Mouse (Mus musculus) embryonic facial prominence, embryonic 15.5 days (tissue): ENCODE results near the gene Abcc12. TPM values are rescaled to one million over a fixed set of nuclear protein-coding genes. Genes with fewer than 3 reads are reported as not detected.

Experiments used
- ATAC-seq: fragments of 200-750 bp; cut with Nextera tagmentation; 2 replicates; pipeline ENCODE4 v1.8.0; 2017; ENCODE audit warnings: low read depth, moderate TSS enrichment; ENCODE audit not compliant: insufficient number of reproducible peaks, low FRiP score, low TSS enrichment
- H3K27ac ChIP-seq: fragments of 300-500 bp; sonication (generic); replicated peaks from 2 replicates; pipeline ENCODE4 v1.5.1; 2015; ENCODE audit warnings: mild to moderate bottlenecking, inconsistent platforms
- H3K27me3 ChIP-seq: fragments of 300-500 bp; sonication (generic); 2 replicates; pipeline ENCODE4 v1.6.1; 2015; ENCODE audit warnings: inconsistent platforms
- H3K36me3 ChIP-seq: fragments of 300-500 bp; sonication (generic); 2 replicates; pipeline ENCODE4 v1.6.1; 2015; ENCODE audit warnings: mild to moderate bottlenecking, inconsistent platforms
- H3K4me1 ChIP-seq: fragments of 300-500 bp; sonication (generic); 2 replicates; pipeline ENCODE4 v1.6.1; 2015; ENCODE audit warnings: inconsistent platforms
- H3K4me2 ChIP-seq: fragments of 300-500 bp; sonication (generic); replicated peaks from 2 replicates; pipeline ENCODE4 v1.6.1; 2015; ENCODE audit warnings: mild to moderate bottlenecking, inconsistent platforms
- H3K4me3 ChIP-seq: fragments of 300-500 bp; sonication (generic); replicated peaks from 2 replicates; pipeline ENCODE4 v1.5.1; 2015; ENCODE audit warnings: mild to moderate bottlenecking, inconsistent platforms
- H3K9ac ChIP-seq: fragments of 300-500 bp; sonication (generic); 2 replicates; pipeline ENCODE4 v1.6.1; 2015; ENCODE audit warnings: inconsistent platforms
- H3K9me3 ChIP-seq: fragments of 300-500 bp; sonication (generic); replicated peaks from 2 replicates; pipeline ENCODE4 v1.6.1; 2016; ENCODE audit warnings: inconsistent platforms
- WGBS: fragments of 180-500 bp; shearing (Covaris S2); methylation state at CpG from one replicate; pipeline ENCODE4 v1.1.7; 2015; 5-methylcytosine and 5-hydroxymethylcytosine counted together
- polyA plus RNA-seq: library from polyadenylated mRNA; unstranded; fragments of >200 nt; fragmentation: Nextera tagmentation; extraction: Ambion mirVana; gene quantifications from 2 replicates; pipeline ENCODE4 v1.2.1, GENCODE M21; 2015

Gene Abcc12
- polyA plus RNA-seq, 1 experiment from 2014 or later, result 0.41 TPM

DNA sequence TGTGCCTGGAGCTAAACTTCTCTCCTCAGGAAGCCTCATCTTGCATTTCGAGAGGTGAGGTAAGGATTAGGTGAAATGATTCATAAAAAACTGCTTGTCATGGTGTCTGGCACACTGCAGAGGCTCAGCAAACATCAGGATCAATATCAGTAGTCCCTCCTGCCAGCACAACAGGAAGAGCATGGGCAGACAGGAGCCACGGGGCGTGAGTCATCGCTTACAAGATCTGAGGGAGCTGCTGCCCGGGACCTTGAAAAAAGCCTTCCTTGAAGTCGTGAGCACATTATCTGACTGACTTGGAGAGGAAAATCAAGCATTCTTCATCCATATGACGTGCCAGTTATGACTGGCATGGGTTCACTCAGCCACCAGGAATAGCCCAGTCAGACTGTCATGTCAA lies 79.1 kb downstream of the Abcc12 start:
- WGBS, result 69% methylated on average over 7 of the region's 7 CpGs
- ATAC-seq, result no peak

DNA sequence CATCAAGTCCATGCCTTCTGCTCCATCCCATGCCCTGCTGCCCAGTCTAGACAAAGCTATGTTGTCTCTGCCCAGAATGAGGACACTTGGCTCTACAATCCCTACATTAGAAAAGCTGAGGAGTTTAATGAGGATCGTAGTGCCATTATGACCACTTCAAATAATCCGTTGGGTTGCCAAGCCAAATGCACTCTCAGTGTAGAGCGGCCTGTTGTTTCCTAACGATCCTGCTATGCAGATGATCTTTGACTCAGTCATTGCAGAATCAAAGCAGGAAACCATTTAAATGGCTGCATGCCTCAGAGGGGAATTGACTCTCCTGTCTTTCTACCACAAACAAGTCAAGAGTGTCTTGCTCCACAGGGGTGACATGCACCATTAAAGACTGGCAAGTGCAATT lies 85.4 kb downstream of the Abcc12 start:
- Histone ChIP-seq H3K9me3 (no peaks in the 10 kb centered on the region), H3K4me1 (no peaks in the 10 kb centered on the region), H3K4me2 (no peak overlapping the region), H3K27ac (no peak overlapping the region), H3K27me3 (no peaks in the 10 kb centered on the region), H3K4me3 (no peak overlapping the region), H3K9ac (no peak overlapping the region), H3K36me3 (no peaks in the 10 kb centered on the region)
- WGBS, result 85% methylated on average over 4 of the region's 4 CpGs
- no peak for ATAC-seq

More for the DNA sequence above, 79.1 kb downstream of the Abcc12 start:
- Histone ChIP-seq H3K9me3 (no peaks in the 10 kb centered on the region), H3K9ac (no peak overlapping the region), H3K4me3 (no peak overlapping the region), H3K4me2 (no peak overlapping the region), H3K36me3 (no peaks in the 10 kb centered on the region), H3K27ac (no peak overlapping the region), H3K4me1 (no peaks in the 10 kb centered on the region), H3K27me3 (no peaks in the 10 kb centered on the region)

DNA sequence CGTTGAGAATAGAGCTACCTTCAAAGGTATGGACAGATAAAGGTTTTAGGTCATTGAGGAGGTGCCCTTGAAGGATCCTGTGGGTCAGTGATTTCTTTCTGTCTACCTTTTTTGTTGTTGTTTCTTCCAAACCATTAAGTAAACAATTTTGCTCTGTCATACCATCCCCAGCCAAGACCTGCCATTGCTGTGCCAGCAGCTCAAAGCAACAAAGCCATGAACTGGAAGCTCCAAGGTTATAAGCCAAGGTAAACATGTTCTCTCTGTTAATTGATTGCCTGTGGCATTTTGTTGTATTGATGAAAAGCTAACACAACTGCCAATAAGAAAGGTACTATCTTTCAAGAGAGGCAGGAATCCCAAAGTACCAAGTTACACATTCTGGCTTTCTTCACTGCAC lies 86.6 kb downstream of the Abcc12 start:
- Histone ChIP-seq H3K9me3 (no peaks in the 10 kb centered on the region), H3K4me2 (no peak overlapping the region), H3K9ac (no peak overlapping the region), H3K27me3 (no peaks in the 10 kb centered on the region), H3K27ac (no peak overlapping the region), H3K4me1 (no peaks in the 10 kb centered on the region), H3K4me3 (no peak overlapping the region), H3K36me3 (no peaks in the 10 kb centered on the region)
- WGBS, result 44% methylated on average over 1 of the region's 1 CpGs
- no peak for ATAC-seq

DNA sequence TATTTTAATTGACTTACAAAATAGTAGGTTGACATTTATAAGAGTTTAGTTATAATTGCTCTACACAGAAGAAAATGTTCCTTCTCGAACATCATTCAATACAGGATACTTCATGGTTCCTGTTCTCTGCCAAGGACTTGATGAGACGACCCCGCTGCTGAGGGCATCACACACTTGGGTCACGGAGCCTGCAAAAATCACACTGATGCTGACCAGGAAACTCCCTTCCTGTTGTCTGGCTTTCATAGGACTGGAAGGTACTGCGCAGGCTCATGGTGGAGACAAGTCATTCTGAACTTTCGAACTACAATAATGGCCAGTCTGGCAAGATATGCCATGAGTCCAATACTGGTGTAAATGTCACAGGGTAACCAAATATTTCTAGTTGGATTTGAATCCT lies 95.1 kb downstream of the Abcc12 start:
- WGBS, result 92% methylated on average over 6 of the region's 6 CpGs
- H3K27ac ChIP-seq, result no peak overlapping the region
- no peaks in the 10 kb centered on the region for H3K27me3 ChIP-seq
- H3K4me2 ChIP-seq, result no peak overlapping the region
- H3K9me3 ChIP-seq, result no peaks in the 10 kb centered on the region
- no peaks in the 10 kb centered on the region for H3K4me1 ChIP-seq
- ATAC-seq, result no peak
- H3K36me3 ChIP-seq, result no peaks in the 10 kb centered on the region
- no peak overlapping the region for H3K4me3 ChIP-seq
- H3K9ac ChIP-seq, result no peak overlapping the region

DNA sequence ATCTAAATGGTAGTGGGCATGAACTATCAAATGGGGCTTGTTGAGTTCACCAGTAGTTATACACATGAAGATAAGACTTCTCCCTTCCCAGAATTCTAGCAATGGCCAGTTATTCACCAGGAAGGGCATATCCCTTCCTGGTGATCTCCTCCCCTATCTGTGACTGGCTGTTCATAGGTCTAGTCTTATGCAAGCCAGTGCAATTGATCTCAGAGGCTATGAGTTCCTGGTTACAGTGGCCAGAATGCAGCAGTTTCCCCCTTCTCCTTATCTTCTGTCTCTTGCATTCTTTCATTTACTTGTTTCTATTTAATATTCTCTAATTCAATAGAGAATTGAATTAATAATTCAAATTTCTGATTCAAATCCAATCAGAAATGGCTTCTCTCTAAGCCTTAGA lies 96.2 kb downstream of the Abcc12 start:
- Histone ChIP-seq H3K36me3 (no peaks in the 10 kb centered on the region), H3K27ac (no peak overlapping the region), H3K9me3 (no peaks in the 10 kb centered on the region), H3K9ac (no peak overlapping the region), H3K4me1 (no peaks in the 10 kb centered on the region), H3K4me3 (no peak overlapping the region), H3K27me3 (no peaks in the 10 kb centered on the region), H3K4me2 (no peak overlapping the region)
- ATAC-seq, result no peak

DNA sequence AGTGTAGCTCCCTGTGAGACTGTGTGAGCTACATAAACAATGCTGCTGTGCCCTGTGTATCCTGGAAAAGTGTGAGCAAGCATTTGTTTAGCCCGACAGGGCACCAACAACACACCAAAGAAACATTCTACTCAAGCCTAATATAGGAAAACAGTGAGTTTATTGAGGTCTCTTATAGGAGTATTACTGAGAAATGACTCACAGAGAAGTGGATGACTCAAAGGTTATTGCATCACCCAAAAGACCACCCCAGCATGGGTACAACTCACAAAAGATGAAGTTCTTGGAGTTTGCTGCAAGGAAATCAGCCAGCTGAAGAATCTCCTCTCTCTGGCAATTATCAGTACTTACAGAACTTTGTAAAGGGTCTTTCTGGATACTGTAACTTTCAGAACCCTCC lies 98.4 kb downstream of the Abcc12 start:
- H3K4me3 ChIP-seq, result no peak overlapping the region
- H3K27me3 ChIP-seq, result no peaks in the 10 kb centered on the region
- H3K9ac ChIP-seq, result no peak overlapping the region
- no peak overlapping the region for H3K27ac ChIP-seq
- 72% methylated on average over 1 of the region's 1 CpGs for WGBS
- no peak overlapping the region for H3K4me2 ChIP-seq
- H3K36me3 ChIP-seq, result no peaks in the 10 kb centered on the region
- H3K4me1 ChIP-seq, result no peaks in the 10 kb centered on the region
- H3K9me3 ChIP-seq, result no peaks in the 10 kb centered on the region
- ATAC-seq, result no peak

DNA sequence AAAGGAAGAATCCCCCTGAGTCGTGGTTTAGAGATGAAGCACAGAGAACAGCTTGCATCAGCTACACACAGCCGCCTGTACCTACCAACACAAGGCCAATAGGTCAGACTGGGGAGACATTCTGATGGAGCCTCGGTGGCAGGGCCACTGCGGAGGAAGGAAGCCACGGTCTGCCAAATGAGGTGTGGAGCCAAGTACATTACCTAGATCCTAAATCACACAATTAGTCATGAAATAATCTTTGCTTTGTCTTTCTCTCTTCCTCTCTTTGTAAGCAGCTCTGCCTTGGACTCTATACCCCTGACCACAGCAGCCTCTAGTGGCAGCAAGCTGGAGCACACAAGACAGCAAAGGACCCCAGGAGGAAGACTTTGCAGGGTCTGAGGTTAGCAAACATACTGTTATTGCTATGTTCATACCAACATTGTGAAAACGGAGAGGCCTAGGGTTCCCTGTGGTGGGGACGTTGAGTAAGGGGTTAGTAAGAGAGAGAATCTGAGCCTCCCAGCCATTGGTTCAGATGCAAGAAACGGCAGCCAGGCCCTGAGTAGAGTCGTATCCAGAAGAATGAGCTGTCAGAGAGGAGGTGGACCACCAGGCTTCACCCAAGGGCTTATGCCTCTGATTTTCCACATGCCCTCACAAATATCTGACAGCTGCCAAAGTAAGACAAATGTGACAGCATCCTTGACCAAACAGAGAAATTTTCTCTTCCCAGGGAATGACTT lies 104.6 kb downstream of the Abcc12 start:
- H3K9ac ChIP-seq, result no peak overlapping the region
- no peak overlapping the region for H3K27ac ChIP-seq
- no peaks in the 10 kb centered on the region for H3K4me1 ChIP-seq
- H3K4me3 ChIP-seq, result no peak overlapping the region
- no peaks in the 10 kb centered on the region for H3K9me3 ChIP-seq
- H3K4me2 ChIP-seq, result no peak overlapping the region
- WGBS, result 56% methylated on average over 9 of the region's 9 CpGs
- no peak for ATAC-seq
- no peaks in the 10 kb centered on the region for H3K27me3 ChIP-seq
- no peaks in the 10 kb centered on the region for H3K36me3 ChIP-seq

DNA sequence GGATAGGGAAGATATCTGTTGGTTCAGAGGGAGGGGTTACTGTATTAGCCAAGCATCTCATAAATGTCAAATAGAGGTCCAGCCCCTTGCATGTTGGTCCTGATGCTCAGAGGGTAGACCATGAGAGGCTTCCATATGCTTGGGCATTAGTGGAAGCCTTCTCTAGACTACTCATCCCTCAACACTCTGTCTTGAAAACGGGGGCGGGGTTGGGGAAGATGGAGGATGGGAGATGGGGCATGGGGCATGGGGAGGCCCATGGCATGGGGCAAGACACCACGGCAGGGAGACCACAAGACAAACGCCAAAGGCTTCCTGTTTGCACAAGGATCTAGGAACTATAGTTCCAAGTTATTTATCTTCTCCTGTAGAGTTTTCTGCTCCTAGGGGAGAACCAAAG lies 106.0 kb downstream of the Abcc12 start:
- Histone ChIP-seq H3K4me1 (no peaks in the 10 kb centered on the region), H3K9me3 (no peaks in the 10 kb centered on the region), H3K9ac (no peak overlapping the region), H3K36me3 (no peaks in the 10 kb centered on the region), H3K4me3 (no peak overlapping the region), H3K4me2 (no peak overlapping the region), H3K27ac (no peak overlapping the region), H3K27me3 (no peaks in the 10 kb centered on the region)
- WGBS, result 87% methylated on average over 4 of the region's 4 CpGs
- no peak for ATAC-seq

DNA sequence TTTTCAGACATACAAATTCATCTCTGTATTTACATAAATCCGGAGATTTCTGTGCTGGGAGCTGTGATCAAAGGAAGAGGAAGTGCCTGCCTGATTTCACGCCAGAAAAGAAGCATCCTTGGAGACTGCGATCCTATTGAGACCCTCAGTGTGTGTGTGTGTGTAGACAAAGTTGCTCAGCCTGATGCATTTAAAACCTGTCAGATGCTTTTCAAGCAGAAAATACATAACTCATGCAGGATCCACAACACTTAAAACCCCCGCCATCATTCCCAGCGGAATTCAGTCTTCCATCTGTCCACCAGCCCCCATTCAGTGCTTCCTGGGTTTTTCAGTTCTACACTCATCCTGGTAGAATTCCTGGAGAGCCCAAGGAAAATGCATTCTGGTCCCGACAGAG lies 107.4 kb downstream of the Abcc12 start:
- Histone ChIP-seq H3K27me3 (no peaks in the 10 kb centered on the region), H3K4me1 (no peaks in the 10 kb centered on the region), H3K9me3 (no peaks in the 10 kb centered on the region), H3K4me2 (no peak overlapping the region), H3K9ac (no peak overlapping the region), H3K27ac (no peak overlapping the region), H3K4me3 (no peak overlapping the region), H3K36me3 (no peaks in the 10 kb centered on the region)
- ATAC-seq, result no peak
- WGBS, result 52% methylated on average over 6 of the region's 6 CpGs

DNA sequence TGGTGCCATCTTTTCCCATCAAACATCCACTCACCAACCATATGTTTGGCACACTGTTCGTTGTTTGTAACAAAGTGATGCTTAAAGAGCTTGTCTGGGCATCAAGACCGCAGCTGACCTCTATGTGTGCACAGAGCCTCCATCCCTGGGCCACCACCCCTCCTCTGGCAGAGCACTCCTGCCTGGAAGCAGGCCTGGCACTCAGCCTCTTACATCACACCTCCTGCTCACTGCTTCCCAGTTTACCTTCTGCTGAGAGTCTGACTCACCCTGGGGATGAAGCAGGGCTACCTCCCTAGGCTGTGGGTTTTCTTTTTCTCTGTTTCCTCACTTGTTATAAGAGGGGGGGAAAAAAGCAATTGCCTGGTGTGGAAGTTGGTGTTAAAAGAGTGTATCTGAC lies 109.8 kb downstream of the Abcc12 start:
- Histone ChIP-seq H3K4me2 (no peak overlapping the region), H3K4me3 (no peak overlapping the region), H3K36me3 (no peaks in the 10 kb centered on the region), H3K9me3 (no peaks in the 10 kb centered on the region), H3K9ac (no peak overlapping the region), H3K4me1 (no peaks in the 10 kb centered on the region), H3K27ac (no peak overlapping the region), H3K27me3 (no peaks in the 10 kb centered on the region)
- no peak for ATAC-seq
- 88% methylated on average over 2 of the region's 2 CpGs for WGBS

DNA sequence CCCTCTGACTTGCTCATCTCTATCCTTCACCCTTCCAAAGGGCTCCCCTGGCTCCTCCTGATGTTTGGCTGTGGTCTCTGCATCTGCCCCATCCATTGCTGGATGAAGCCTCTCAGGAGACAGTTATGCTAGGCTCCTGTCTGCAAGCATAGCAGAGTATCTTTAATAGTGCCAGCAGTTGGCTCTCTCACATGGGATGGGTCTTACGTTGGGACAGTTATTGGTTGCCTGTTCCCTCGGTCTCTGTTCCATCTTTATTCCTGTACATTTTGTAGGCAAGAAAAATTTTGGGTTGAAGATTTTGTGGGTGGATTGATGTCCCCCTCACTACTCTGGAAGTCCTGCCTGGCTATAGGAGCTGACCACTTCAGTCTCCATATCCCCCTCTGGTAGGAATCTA lies 117.3 kb downstream of the Abcc12 start:
- Histone ChIP-seq H3K36me3 (no peaks in the 10 kb centered on the region), H3K4me3 (no peak overlapping the region), H3K4me1 (no peaks in the 10 kb centered on the region), H3K27ac (no peak overlapping the region), H3K9me3 (no peaks in the 10 kb centered on the region), H3K27me3 (no peaks in the 10 kb centered on the region), H3K4me2 (no peak overlapping the region), H3K9ac (no peak overlapping the region)
- ATAC-seq, result no peak
- WGBS, result 96% methylated on average over 2 of the region's 2 CpGs

DNA sequence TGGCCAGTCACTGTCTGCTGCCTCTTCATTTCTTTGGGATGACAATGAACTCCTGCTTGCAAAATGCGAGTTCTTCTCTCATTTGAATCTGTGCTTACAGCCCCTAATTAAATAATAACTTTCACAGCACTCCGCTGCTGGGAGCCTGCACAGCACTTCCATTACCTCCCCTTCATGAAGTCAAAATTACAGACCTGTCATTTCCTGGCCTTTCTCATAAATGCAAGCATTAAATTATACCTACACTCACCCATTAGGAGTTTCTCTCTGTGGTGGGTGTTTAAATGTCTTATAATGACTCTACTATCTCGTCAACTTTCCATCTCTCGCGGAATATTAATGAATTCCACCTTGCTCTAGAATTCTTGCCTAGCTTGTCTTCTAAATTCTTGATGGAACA lies 120.1 kb downstream of the Abcc12 start:
- WGBS, result 70% methylated on average over 5 of the region's 5 CpGs
- ATAC-seq, result no peak
- Histone ChIP-seq H3K9me3 (no peaks in the 10 kb centered on the region), H3K9ac (no peak overlapping the region), H3K36me3 (no peaks in the 10 kb centered on the region), H3K4me2 (no peak overlapping the region), H3K27me3 (no peaks in the 10 kb centered on the region), H3K4me1 (no peaks in the 10 kb centered on the region), H3K27ac (no peak overlapping the region), H3K4me3 (no peak overlapping the region)
